Mouse (Mus musculus): ENCODE data around the gene Znrf2.
A peak's percentile ranks its signal among the peaks of the same experiment; 100 is the strongest.

The Znrf2 gene

DNA sequence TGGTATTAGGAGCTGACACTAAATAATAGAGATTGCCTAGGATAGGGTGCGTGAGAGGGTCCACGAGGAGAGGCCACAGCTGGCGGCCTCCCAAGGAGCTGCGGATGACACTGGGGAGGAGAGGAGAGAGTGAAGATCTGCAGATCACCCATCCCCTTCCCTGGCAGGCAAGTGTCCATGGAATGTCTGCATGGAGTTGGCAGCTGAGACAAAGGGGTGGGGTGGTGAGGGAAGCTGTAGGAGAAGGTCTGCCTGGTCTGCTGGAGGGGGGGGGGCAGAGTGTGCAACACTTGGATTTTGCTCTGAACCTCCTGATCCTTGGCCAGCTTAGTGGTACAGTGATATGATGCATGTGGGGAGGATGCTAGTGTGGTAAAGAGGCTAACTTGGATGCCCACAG is 98.3 kb downstream of the Znrf2 start:
- DNase-seq (ENCODE audit: low spot score in 2 of 2): no peak

- DNase-seq (ENCODE audit: low spot score in 2 of 2): no peak
Measured at GRCm38 (mm10) chr6:54916163-54916562, 99.4 kb downstream of the Znrf2 start.

GRCm38 (mm10) chr6:54916941-54917340 is 100.2 kb downstream of the Znrf2 start:
- DNase-seq (ENCODE audit: low spot score in 2 of 2): no peak

GRCm38 (mm10) chr6:54917523-54917922 is 100.8 kb downstream of the Znrf2 start:
- peak in 1 of 2 experiments; percentile 42 for DNase-seq (ENCODE audit: low spot score in 2 of 2)

GRCm38 (mm10) chr6:54918521-54918920 is 101.8 kb downstream of the Znrf2 start:
- DNase-seq (ENCODE audit: low spot score in 2 of 2): no peak

- DNase-seq (ENCODE audit: low spot score in 2 of 2): no peak
Measured at GRCm38 (mm10) chr6:54924538-54924937, 107.8 kb downstream of the Znrf2 start.

GRCm38 (mm10) chr6:54925736-54926440 is 109.2 kb downstream of the Znrf2 start:
- DNase-seq (ENCODE audit: low spot score in 2 of 2): no peak

GRCm38 (mm10) chr6:54926899-54927298 is 110.2 kb downstream of the Znrf2 start:
- no peak for DNase-seq (ENCODE audit: low spot score in 2 of 2)

DNA sequence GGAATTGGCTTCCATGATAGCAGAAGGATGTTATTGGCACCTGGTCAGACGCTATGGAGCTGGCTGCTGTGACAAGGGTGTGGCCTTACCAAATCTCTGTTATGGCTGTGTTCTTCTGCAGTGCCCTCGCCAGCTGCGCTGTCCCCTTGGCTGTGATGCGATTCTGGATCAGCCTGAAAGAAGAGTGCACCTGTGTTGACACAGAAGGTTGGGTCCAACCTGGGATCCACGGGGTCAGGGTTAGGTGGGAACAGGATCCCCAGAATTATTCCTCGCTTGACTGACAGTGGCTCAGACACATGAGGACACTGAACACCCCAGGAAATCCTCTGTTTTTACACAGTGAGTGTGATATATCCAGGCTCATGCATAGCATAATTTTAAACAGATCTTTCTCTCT is 111.2 kb downstream of the Znrf2 start:
- no peak for DNase-seq (ENCODE audit: low spot score in 2 of 2)

GRCm38 (mm10) chr6:54931641-54932040 is 114.9 kb downstream of the Znrf2 start:
- DNase-seq (ENCODE audit: low spot score in 2 of 2): peak in 1 of 2 experiments; percentile 3

DNA sequence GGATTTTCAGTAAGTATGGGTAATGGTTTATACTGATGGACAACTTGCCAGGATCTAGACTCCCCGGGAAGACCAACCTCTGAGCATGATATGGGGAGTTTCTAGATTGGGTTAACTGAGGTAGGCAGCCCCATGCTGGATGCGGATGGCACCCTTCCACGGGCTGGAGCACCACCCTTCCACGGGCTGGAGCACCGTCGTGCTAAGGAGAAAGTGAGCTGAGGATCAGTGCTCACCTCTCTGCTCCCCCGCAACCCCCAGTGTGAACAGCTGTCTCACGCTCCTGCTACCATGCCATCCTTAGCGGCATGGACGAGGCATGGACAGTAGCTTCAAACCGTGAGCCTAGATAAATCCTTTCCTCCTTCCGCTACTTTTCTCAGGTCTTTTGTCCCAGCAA is 115.8 kb downstream of the Znrf2 start:
- peak in 1 of 2 experiments; percentile 2 for DNase-seq (ENCODE audit: low spot score in 2 of 2)

DNA sequence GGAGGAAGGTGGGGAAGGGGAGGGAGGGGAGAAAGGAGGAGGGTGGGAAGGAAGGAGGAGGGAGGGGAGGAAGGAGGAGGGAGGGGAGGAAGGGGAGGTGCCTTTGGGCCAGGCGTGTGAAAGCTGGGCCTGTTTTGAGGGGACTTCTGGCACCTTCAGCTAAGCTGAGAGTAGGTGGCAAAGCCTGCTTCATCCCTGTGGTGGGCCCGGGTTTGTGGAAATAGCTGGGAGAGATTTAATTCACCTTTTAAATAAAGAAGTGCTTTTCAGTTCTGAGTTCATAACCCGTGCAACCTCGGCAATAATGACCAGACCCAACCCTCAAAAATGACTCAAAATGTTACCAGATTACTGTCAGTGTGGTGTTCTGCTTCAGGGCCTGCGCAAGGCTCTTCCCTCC is 116.5 kb downstream of the Znrf2 start:
- peak in 1 of 2 experiments; percentile 0 for DNase-seq (ENCODE audit: low spot score in 2 of 2)

- DNase-seq (ENCODE audit: low spot score in 2 of 2): peak in 1 of 2 experiments; percentile 4
Measured at GRCm38 (mm10) chr6:54933866-54934265, 117.2 kb downstream of the Znrf2 start.

DNA sequence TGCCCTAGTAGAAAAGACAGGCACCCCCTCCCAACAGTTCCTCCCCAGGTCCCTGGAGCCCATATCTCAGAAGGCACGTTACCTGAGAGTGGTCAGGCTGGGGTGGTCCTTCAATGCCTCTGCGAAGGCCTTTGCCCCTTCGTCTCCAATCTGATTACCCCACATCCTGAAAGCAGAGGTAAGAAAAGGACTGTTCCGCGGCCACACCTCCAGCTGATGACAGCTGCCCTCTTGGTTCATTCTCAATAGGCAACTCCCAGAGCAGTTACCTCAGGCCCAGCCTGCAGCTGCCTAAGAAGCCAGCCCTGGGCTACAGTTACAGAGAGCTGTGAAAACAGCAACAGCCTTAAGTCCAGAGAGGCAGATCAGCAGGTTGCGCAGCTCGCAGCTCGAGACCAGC is 117.6 kb downstream of the Znrf2 start:
- DNase-seq (ENCODE audit: low spot score in 2 of 2): peak in 1 of 2 experiments; percentile 6

DNA sequence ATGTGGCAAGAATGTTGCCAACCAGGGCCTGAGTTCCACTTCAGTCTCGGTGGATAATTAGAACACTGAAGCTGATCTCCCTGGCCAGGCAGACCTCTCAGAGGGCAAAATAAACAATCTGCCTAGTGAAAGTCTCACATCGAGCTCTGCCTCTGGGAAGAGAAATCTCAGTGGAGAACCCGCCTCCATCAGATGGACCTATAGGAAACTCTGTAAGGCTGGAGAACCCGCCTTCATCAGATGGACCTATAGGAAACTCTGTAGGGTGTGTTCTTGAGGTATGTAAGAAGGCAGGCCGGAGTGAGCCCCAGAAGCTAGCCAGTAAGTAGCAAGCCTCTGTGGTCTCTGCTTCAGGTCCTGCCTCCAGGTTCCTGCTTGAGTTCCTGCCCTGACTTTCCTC is 118.2 kb downstream of the Znrf2 start:
- DNase-seq (ENCODE audit: low spot score in 2 of 2): no peak

DNA sequence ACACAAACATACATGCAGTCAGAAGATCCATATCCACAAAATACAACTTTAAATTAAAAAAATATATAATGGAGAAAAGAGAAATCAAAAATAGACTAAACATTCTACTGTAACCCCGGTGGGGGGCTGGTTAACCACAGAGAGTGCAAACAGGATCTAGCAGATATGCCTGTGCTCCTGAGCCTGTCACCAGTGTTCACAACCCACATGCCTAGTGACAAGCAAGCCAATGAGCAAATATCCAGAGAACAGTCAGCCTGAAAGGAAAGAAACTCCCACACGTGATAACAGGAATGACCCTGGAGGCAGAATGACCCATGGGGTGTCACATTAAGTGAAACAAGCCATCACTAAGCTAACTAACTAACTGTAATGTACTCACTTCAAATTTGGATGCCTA is 119.8 kb downstream of the Znrf2 start:
- DNase-seq (ENCODE audit: low spot score in 2 of 2): no peak

- DNase-seq (ENCODE audit: low spot score in 2 of 2): no peak
Measured at GRCm38 (mm10) chr6:54939631-54940030, 122.9 kb downstream of the Znrf2 start.

GRCm38 (mm10) chr6:54940126-54940525 is 123.4 kb downstream of the Znrf2 start:
- no peak for DNase-seq (ENCODE audit: low spot score in 2 of 2)

- DNase-seq (ENCODE audit: low spot score in 2 of 2): no peak
Measured at GRCm38 (mm10) chr6:54941149-54941548, 124.4 kb downstream of the Znrf2 start.
